Mouse (Mus musculus) liver, embryonic 15.5 days (tissue): Measurements from ENCODE around the gene Cyp2c54. TPM values are rescaled to one million over a fixed set of nuclear protein-coding genes. Genes with fewer than 3 reads are reported as not detected.
"Not testable (repeated sequence)": the region's sequence is repeated elsewhere in the genome, so short reads cannot be mapped to it uniquely, and the experiment has no call there.

Experiments used
- ATAC-seq: fragments of 200-750 bp; cut with Nextera tagmentation; 2 replicates; pipeline ENCODE4 v1.8.0; 2017; ENCODE audit warnings: moderate number of reproducible peaks, mild to moderate bottlenecking, moderate library complexity; ENCODE audit not compliant: insufficient read depth
- H3K27ac ChIP-seq: fragments of 300-500 bp; sonication (generic); replicated peaks from 2 replicates; pipeline ENCODE4 v1.5.1; 2015; ENCODE audit warnings: mild to moderate bottlenecking, inconsistent platforms
- H3K27me3 ChIP-seq: fragments of 300-500 bp; sonication (generic); 2 replicates; pipeline ENCODE4 v1.6.1; 2015; ENCODE audit warnings: mild to moderate bottlenecking, inconsistent platforms
- H3K36me3 ChIP-seq: fragments of 300-500 bp; sonication (generic); replicated peaks from 2 replicates; pipeline ENCODE4 v1.6.1; 2015; ENCODE audit warnings: moderate library complexity, mild to moderate bottlenecking, inconsistent platforms
- H3K4me1 ChIP-seq: fragments of 300-500 bp; sonication (generic); replicated peaks from 2 replicates; pipeline ENCODE4 v1.6.1; 2015; ENCODE audit warnings: inconsistent platforms
- H3K4me2 ChIP-seq: fragments of 300-500 bp; sonication (generic); 2 replicates; pipeline ENCODE4 v1.6.1; 2015; ENCODE audit warnings: moderate library complexity, mild to moderate bottlenecking, inconsistent platforms
- H3K4me3 ChIP-seq: fragments of 300-500 bp; sonication (generic); replicated peaks from 2 replicates; pipeline ENCODE4 v1.5.1; 2015; ENCODE audit warnings: mild to moderate bottlenecking, inconsistent platforms
- H3K9ac ChIP-seq: fragments of 300-500 bp; sonication (generic); 2 replicates; pipeline ENCODE4 v1.6.1; 2015; ENCODE audit warnings: moderate library complexity, mild to moderate bottlenecking, inconsistent platforms
- H3K9me3 ChIP-seq: fragments of 300-500 bp; sonication (generic); replicated peaks from 2 replicates; pipeline ENCODE4 v1.6.1; 2016; ENCODE audit warnings: inconsistent platforms
- WGBS: fragments of 180-500 bp; shearing (Covaris S2); methylation state at CpG from one replicate; pipeline ENCODE4 v1.1.7; 2015; ENCODE audit warnings: mixed read lengths; ENCODE audit not compliant: insufficient replicate concordance; 5-methylcytosine and 5-hydroxymethylcytosine counted together
- polyA plus RNA-seq: library from polyadenylated mRNA; unstranded; fragments of >200 nt; fragmentation: Nextera tagmentation; extraction: Ambion mirVana; gene quantifications from 2 replicates; pipeline ENCODE4 v1.2.1, GENCODE M21; 2015

Gene Cyp2c54
- polyA plus RNA-seq = not detected in 2 replicates

DNA sequence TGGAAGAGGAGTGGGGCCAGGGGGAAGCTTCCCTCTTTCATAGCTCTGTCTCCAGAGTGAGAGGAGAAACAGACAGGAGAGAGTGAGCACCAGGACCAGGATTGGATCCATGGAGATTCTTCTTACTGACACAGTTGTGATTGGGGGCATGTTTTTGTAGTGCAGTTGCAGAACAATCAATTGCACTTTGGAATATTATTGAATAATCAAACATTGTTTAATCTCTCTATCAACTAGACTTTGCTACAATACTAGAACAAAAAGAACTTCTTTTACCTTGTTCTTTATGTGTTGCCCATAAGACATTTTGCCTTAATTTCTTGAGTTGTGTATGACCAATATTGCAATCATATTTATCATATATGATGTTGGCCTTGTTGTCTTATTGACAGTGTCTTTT lies at the start of gene Cyp2c54:
TSS of gene Cyp2c54 (minus strand) at position 127 of the 400 bp plus-strand sequence.
- Histone ChIP-seq H3K4me2 (no peak within 1 kb of the TSS), H3K9me3 (no peaks in the 10 kb centered on the region), H3K27ac (no peak within 1 kb of the TSS), H3K27me3 (no peaks in the 10 kb centered on the region), H3K36me3 (no peaks in the 10 kb centered on the region), H3K4me3 (no peak within 1 kb of the TSS), H3K9ac (no peak within 1 kb of the TSS), H3K4me1 (no peaks in the 10 kb centered on the region)
- ATAC-seq = no peak

DNA sequence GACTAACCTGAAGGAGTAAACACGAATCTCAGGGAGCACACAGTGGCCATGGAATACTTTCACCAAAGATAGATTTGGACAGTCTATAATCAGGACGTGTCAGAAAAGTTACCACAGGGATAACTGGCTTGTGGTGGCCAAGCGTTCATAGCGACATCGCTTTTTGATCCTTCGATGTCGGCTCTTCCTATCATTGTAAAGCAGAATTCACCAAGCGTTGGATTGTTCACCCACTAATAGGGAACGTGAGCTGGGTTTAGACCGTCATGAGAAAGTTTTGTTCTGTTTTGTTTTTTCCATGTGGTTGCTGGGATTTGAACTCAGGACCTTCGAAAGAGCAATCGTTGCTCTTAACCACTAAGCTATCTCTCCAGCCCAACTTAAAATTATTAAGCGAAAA lies 46.0 kb upstream of the Cyp2c54 start:
- not testable (repeated sequence) for H3K27ac ChIP-seq, H3K9ac ChIP-seq, ATAC-seq, H3K9me3 ChIP-seq, H3K4me3 ChIP-seq, H3K4me2 ChIP-seq, H3K27me3 ChIP-seq, H3K4me1 ChIP-seq, H3K36me3 ChIP-seq
- WGBS = 60% methylated on average over 13 of the region's 13 CpGs

DNA sequence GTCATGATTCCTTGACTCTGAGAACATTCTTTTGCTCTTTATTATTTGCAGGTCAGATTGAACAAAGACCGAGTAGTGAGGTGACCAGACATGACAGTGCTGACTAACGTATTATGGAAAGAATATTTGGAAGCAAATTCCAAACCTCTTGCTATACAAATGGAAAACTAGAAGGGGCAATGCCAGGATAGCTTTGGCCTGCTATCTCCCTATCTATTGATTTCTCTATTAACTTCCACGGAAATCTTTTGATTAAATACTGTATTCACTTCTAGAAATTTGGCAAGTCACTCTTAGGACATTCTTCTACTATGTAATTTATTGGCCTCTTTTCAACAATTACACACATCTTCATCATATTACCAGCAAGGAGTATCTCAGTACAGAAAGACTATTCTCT lies 17.5 kb upstream of the Cyp2c54 start:
- no peaks in the 10 kb centered on the region for H3K27me3 ChIP-seq
- no peak overlapping the region for H3K4me3 ChIP-seq
- 55% methylated on average over 3 of the region's 3 CpGs for WGBS
- no peaks in the 10 kb centered on the region for H3K36me3 ChIP-seq
- no peaks in the 10 kb centered on the region for H3K9me3 ChIP-seq
- no peak overlapping the region for H3K4me2 ChIP-seq
- H3K4me1 ChIP-seq = no peaks in the 10 kb centered on the region
- H3K9ac ChIP-seq = no peak overlapping the region
- no peak for ATAC-seq
- no peak overlapping the region for H3K27ac ChIP-seq

DNA sequence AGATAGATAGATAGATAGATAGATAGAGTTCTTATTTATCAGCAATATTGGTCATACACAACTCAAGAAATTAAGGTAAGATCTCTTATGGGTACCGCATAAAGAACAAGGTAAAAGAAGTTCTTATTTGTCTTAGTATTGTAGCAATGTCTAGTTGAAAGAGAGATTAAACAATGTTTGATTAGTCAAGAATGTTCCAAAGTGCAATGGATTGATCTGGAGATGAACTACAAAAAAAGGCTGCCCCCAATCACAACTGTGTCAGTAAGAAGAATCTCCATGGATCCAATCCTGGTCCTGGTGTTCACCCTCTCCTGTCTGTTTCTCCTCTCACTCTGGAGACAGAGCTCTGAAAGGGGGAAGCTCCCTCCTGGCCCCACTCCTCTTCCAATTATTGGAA lies 15.8 kb upstream of the Cyp2c54 start, which contains the start of gene Cyp2c50:
TSS of gene Cyp2c50 (plus strand) at position 268 of the 400 bp plus-strand sequence.
- 80% methylated on average over 1 of the region's 1 CpGs for WGBS

DNA sequence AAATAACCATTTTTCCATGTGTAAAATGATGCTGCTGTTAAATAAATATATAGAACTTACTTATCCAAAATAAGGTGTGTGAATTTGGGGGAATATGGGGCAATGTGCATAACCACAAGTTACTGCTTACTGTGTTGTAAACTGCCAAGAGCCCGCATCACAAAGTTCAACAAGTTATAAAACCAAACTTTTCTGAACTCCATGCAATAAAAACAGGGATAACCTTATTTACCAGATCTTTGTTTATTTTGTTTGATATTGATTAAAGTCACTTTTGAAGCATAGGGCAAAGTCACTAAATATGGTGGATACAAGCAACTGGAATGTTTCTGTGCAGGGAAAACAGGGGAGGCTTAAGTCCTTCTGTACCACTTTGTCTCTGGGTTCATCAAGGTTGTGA lies 14.8 kb upstream of the Cyp2c54 start:
- 48% methylated on average over 1 of the region's 1 CpGs for WGBS
- no peak overlapping the region for H3K4me3 ChIP-seq
- no peak overlapping the region for H3K9ac ChIP-seq
- no peaks in the 10 kb centered on the region for H3K9me3 ChIP-seq
- H3K36me3 ChIP-seq = no peaks in the 10 kb centered on the region
- H3K27me3 ChIP-seq = no peaks in the 10 kb centered on the region
- no peak for ATAC-seq
- no peak overlapping the region for H3K27ac ChIP-seq
- H3K4me1 ChIP-seq = no peaks in the 10 kb centered on the region
- H3K4me2 ChIP-seq = no peak overlapping the region

More for the DNA sequence above, 15.8 kb upstream of the Cyp2c54 start, which contains the start of gene Cyp2c50:
- not testable (repeated sequence) for H3K27me3 ChIP-seq, H3K9ac ChIP-seq, H3K27ac ChIP-seq, H3K4me1 ChIP-seq, H3K4me2 ChIP-seq, H3K9me3 ChIP-seq, H3K4me3 ChIP-seq, H3K36me3 ChIP-seq, ATAC-seq

DNA sequence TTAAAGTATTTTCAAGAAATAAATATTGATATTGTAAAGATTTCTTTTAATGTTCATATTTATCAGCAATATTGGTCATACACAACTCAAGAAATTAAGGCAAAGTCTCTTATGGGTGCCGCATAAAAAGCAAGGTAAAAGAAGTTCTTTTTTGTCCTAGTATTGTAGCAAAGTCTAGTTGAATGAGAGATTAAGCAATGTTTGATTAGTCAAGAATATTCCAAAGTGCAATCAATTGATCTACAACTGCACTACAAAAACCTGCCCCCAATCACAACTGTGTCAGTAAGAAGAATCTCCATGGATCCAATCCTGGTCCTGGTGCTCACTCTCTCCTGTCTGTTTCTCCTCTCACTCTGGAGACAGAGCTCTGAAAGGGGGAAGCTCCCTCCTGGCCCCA lies 81.5 kb downstream of the Cyp2c54 start, which contains the start of gene Cyp2c37:
TSS of gene Cyp2c37 (plus strand) at position 285 of the 400 bp plus-strand sequence.
- not testable (repeated sequence) for ATAC-seq, H3K4me3 ChIP-seq, H3K9me3 ChIP-seq, H3K27ac ChIP-seq, H3K27me3 ChIP-seq, H3K4me2 ChIP-seq, H3K9ac ChIP-seq, H3K36me3 ChIP-seq, H3K4me1 ChIP-seq
- WGBS = 84% methylated on average over 1 of the region's 1 CpGs

DNA sequence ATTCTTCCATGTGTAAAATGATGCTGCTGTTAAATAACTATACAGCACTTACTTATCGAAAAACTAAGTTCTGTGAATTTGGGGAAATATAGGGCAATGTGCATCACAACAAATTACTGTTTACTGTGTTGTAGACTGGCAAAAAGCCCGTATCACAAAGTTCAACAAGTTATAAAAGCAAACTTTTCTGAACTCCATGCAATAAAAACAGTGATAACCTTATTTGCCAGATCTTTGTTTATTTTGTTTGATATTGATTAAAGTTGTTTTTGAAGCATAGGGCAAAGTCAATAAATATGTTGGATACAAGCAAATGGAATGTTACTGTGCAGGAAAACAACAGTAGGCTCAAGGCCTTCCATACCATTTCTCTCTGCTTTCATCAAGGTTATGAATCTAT lies 84.2 kb downstream of the Cyp2c54 start:
- whole genome bisulfite sequencing = 41% methylated on average over 2 of the region's 2 CpGs
- H3K4me3 ChIP-seq = no peak overlapping the region
- H3K9ac ChIP-seq = no peak overlapping the region
- no peak overlapping the region for H3K27ac ChIP-seq
- no peaks in the 10 kb centered on the region for H3K36me3 ChIP-seq
- H3K9me3 ChIP-seq = no peaks in the 10 kb centered on the region
- no peaks in the 10 kb centered on the region for H3K4me1 ChIP-seq
- no peaks in the 10 kb centered on the region for H3K27me3 ChIP-seq
- ATAC-seq = no peak
- H3K4me2 ChIP-seq = no peak overlapping the region

Other genes with a start within 250 kb of the Cyp2c54 start
- gene Cyp2c69, start 187.0 kb downstream of the Cyp2c54 start, polyA plus RNA-seq = 0.36 and 0.39 TPM in 2 replicates
- gene Cyp2c37, start 81.4 kb downstream of the Cyp2c54 start, polyA plus RNA-seq = 0.24 and 0.30 TPM in 2 replicates
- gene Cyp2c50, start 15.9 kb upstream of the Cyp2c54 start, polyA plus RNA-seq = not detected in 2 replicates
- gene Cyp2c70, start 113.5 kb upstream of the Cyp2c54 start, polyA plus RNA-seq = 24.4 and 28.9 TPM in 2 replicates
- 68.0 and 70.4 TPM in 2 replicates for gene Pdlim1, start 198.0 kb upstream of the Cyp2c54 start, polyA plus RNA-seq